Mouse (Mus musculus) bone marrow, adult 2 months (tissue): Measurements from ENCODE around the gene Scd2.

Source experiments
- CTCF ChIP-seq: fragments of 200-500 bp; IDR thresholded peaks from 2 replicates; pipeline ENCODE4 v1.5.1; 2011; ENCODE audit warnings: low read length, control low read depth; ENCODE audit not compliant: control insufficient read depth, insufficient read depth
- POLR2A ChIP-seq: fragments of 200-500 bp; IDR thresholded peaks from 2 replicates; pipeline ENCODE4 v1.6.1; 2011; ENCODE audit warnings: low read depth, mild to moderate bottlenecking, control low read depth, low read length, borderline replicate concordance; ENCODE audit not compliant: control insufficient read depth

DNA sequence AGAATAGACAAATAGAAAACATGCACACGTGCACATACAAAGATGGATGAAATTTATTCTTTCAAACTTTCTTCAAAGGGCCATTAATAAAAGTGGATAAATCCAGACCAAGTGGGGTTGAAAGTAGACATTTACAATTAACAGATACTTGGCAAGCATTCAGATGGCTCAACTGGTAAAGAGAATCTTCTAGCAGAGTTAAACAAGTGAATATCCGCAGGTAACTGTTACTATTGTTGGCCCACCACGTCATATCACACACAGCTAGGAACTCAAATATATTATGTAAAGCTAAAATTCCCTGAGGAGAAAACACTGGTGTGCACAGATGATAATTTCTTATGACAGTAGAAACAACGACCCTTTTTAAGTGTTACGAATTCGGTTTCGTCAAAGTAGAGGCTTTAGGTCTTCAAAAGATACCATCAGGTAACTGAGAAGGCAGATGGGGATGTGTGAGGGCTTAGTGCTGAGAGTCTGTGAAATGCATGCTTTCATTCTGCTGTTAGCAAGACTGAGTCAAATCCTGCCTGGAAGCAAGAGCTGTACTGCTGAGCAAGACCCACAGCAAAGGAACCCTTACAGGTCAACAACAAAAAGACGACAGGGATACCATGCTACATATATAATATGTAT lies 15.3 kb downstream of the Scd2 start:
- TF ChIP-seq POLR2A (no peak), CTCF (no peak)
